20 mouse cellular contexts compared by ENCODE assay signal in the genomic region with DNA sequence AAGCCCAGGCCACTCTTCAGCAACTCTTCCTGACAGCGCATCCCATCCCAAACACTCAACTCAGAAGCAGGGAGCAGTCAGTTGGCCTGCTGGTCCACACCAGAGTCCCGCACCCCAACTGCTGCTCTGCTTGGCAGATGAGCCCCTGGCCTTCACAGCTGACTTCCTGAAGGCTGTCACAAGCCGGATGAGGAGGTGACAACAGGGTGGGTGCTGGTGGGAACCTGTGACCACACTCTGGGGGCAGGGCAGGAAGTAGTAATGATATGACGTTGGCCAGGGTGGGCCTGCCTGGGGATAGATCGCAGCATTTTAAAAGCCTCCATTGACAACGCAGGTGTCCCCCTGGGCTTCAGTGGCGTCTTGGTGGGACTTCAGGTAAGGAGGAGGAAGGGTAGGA. TPM values are rescaled to one million over a fixed set of nuclear protein-coding genes. Genes with fewer than 3 reads are reported as not detected.
DNase-seq lines count a peak whose midpoint lies in the region; ATAC-seq and TF ChIP-seq lines count a peak whose summit lies in the region.
"Had no signal": no experiment of that assay in that cellular context is flagged by ENCODE, and none has a peak within 500 bp of the region (broad histone marks: within the 10 kb centered on the region; RNA-seq: fewer than 3 reads in every experiment).

Gene Prf1, plus strand, starts transcription at position 357 of the 400 bp plus-strand sequence.

- WGBS in small intestine, adult 2 months, result 70% methylated on average over 7 of the region's 7 CpGs

- intact Hi-C loops in left cerebral cortex, postnatal 36 days (cut with DNase I), result no loop called here
- intact Hi-C loops in gastrocnemius, adult 2 months (cut with DNase I), result no loop called here

- no peaks in the 10 kb centered on the region for H3K27me3 ChIP-seq in small intestine, adult 2 months (ENCODE audit: control insufficient read depth, insufficient read depth, low read length)
- H3K27me3 ChIP-seq: hindbrain, embryonic 13.5 days; liver, embryonic 13.5 days; stomach, embryonic 15.5 days had no signal

- H3K4me1 ChIP-seq in small intestine, adult 2 months (ENCODE audit: control insufficient read depth, insufficient read depth, insufficient read length, low read length), result no peaks in the 10 kb centered on the region
- H3K4me1 ChIP-seq: hindbrain, embryonic 13.5 days; stomach, embryonic 15.5 days had no signal

- no peak for TF ChIP-seq POLR2A in small intestine, adult 2 months (IDR thresholded peaks at IDR 0.05; ENCODE audit: low read depth, low read length)

- H3K36me3 ChIP-seq in small intestine, adult 2 months (ENCODE audit: control insufficient read depth, insufficient read depth, low read length), result no peaks in the 10 kb centered on the region
- H3K36me3 ChIP-seq: hindbrain, embryonic 13.5 days; liver, embryonic 13.5 days; stomach, embryonic 15.5 days had no signal

- peak; percentile 75 to 84 for ATAC-seq in hematopoietic stem cell, adult 5-6 weeks (replicated peaks in 1 of 2; ENCODE audit: insufficient read depth in 1 of 2, low FRiP score in 2 of 2, low TSS enrichment in 1 of 2, low read depth in 1 of 2, poor library complexity in 2 of 2, severe bottlenecking in 2 of 2)
- ATAC-seq: forebrain, embryonic 16.5 days had no signal

- no peak for TF ChIP-seq CTCF in small intestine, adult 2 months (IDR thresholded peaks at IDR 0.05; ENCODE audit: extremely low read depth, insufficient read length, insufficient replicate concordance, low read depth, low read length)
- TF ChIP-seq CTCF in gastrocnemius, adult 2 months (IDR thresholded peaks at IDR 0.05), result no peak

- peak; percentile 38 for DNase-seq in lung, postnatal 10 days
- no peak for DNase-seq in lung, adult 18-20 months
- peak; percentile 77 for DNase-seq in thymus, postnatal 25 days
- DNase-seq in left cerebral cortex, postnatal 36 days (ENCODE audit: low spot score in 2 of 2), result no peak
- DNase-seq in gastrocnemius, adult 2 months, result no peak
- DNase-seq in embryo, embryonic 11 days, result no peak
- DNase-seq: cerebellum, adult 11-12 months; kidney, adult 8-10 months; liver, embryonic 13.5 days; right cerebral cortex, adult 18-20 months had no signal

- no peak within 1 kb of the TSS for H3K27ac ChIP-seq in small intestine, adult 2 months (ENCODE audit: insufficient read depth, low read depth, low read length)
- no peak within 1 kb of the TSS for H3K27ac ChIP-seq in gastrocnemius, adult 2 months
- H3K27ac ChIP-seq: hindbrain, embryonic 13.5 days; liver, embryonic 13.5 days; stomach, embryonic 15.5 days had no signal

- peak within 1 kb of the TSS; percentile 19; the same call in 1 of the 2 replicates for H3K4me3 ChIP-seq in small intestine, adult 2 months (ENCODE audit: low read depth, low read length)
- no peak within 1 kb of the TSS for H3K4me3 ChIP-seq in gastrocnemius, adult 2 months
- H3K4me3 ChIP-seq: hindbrain, embryonic 13.5 days; liver, embryonic 13.5 days; megakaryocyte, embryonic 14.5 days; stomach, embryonic 15.5 days had no signal

RNA-seq across cellular contexts. Expression of gene Prf1, which starts in this region (rescaled TPM):
- total RNA-seq in hematopoietic stem cell, adult 5-6 weeks (2017), result 0.31 and 1.0 TPM in 2 replicates
- polyA plus RNA-seq in small intestine, adult 2 months (2012; rRNA removed), result 0.65 and 1.3 TPM in 2 replicates
- not detected for total RNA-seq in left cerebral cortex, postnatal 36 days (2021)
- not detected for total RNA-seq in gastrocnemius, adult 2 months (2021)
- total RNA-seq: gastrocnemius, adult 8-10 months; layer of hippocampus, adult 8-10 months; left cerebral cortex, postnatal 4 days had no signal
- polyA plus RNA-seq: C2C12; forebrain, embryonic 16.5 days; liver, embryonic 13.5 days had no signal

Comparison
In these comparisons a context has a peak if more than half of its experiments do, and no peak if none do; other contexts are left out.
1. DNase-seq: peak in lung, postnatal 10 days (single experiment) and thymus, postnatal 25 days (single experiment); none in lung, adult 18-20 months (0 of 2), left cerebral cortex, postnatal 36 days (0 of 2), gastrocnemius, adult 2 months (single experiment) and embryo, embryonic 11 days (single experiment).